Mouse (Mus musculus) megakaryocyte, embryonic 14.5 days (primary cell): ENCODE measurements around the gene Gata2.

ENCODE experiments used
- FLI1 ChIP-seq: IDR thresholded peaks from 2 replicates; pipeline ENCODE4 v1.6.1; 2012; ENCODE audit warnings: low read length, inconsistent platforms, mixed read lengths
- GATA1 ChIP-seq: IDR thresholded peaks from 3 replicates; pipeline ENCODE4 v1.6.1; 2012; ENCODE audit warnings: mixed read lengths, low read length, inconsistent platforms, borderline replicate concordance

DNA sequence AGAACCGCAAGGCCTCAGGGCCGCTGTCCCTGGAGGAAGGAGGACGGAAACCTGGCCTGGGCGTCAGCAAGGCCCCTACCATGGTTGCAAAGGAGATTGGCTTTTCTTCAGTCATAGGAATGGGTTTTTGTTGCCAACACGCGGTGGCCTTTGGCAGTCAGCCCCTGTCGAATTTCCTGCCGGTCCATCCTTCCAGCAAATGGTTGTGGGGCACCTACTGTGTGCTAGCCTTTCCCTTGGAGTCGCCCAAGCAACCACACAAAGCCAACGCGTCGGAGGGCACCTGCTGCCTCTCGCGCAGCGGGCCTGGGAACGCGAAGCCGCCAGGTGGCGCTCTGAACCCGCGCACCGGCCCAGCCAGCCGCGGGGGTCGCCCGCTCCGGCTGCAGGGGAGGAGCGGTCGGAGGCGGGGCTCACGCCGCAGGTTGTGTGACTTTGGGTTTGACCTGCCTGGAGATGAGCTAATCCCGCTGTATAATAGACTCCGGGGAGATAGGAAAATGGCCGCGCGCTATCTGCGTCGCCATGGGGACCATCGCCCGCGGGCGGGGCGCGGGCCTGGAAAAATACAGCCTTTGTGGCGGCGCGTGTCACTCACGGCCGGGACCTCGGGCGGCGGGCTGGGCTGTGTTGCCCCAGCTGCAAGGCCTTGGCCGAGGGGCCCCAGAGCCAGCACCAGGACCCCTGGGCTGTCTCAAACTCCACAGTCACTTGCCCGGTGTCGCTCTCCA is 4.2 kb upstream of the Gata2 start:
- no peak for TF ChIP-seq GATA1
- TF ChIP-seq FLI1 = no peak
